Mouse (Mus musculus): ENCODE measurements at regions not wholly inside any gene's neighbourhood (a gene's known extent, or its start where the extent isn't known, plus 50 kb on each side); places are given as distances from the start of the nearest gene placed in this dataset.

GRCm38 (mm10) chr4:124396566-124397283 lies 213.9 kb downstream of the 3100002H09Rik start:
- TF ChIP-seq CTCF (conservative IDR thresholded peaks at IDR 0.05 in 1 of 2, IDR thresholded peaks at IDR 0.05 in 1 of 2; ENCODE audit: low read depth in 2 of 2, low read length in 2 of 2) (no peak), SIN3A (IDR thresholded peaks at IDR 0.05; ENCODE audit: low read length) (no peak), POLR2A (IDR thresholded peaks at IDR 0.05; ENCODE audit: low read depth, low read length) (no peak), ZC3H11A (IDR thresholded peaks at IDR 0.05; ENCODE audit: low read depth, low read length) (no peak), PAX5 (IDR thresholded peaks at IDR 0.05; ENCODE audit: low read length) (no peak), IRF4 (IDR thresholded peaks at IDR 0.05; ENCODE audit: low read depth, low read length) (no peak), UBTF (IDR thresholded peaks at IDR 0.05; ENCODE audit: low read depth, low read length) (no peak), EP300 (IDR thresholded peaks at IDR 0.05; ENCODE audit: low read length) (no peak), ETS1 (conservative IDR thresholded peaks at IDR 0.05; ENCODE audit: low read depth, low read length) (no peak), ZNF384 (IDR thresholded peaks at IDR 0.05; ENCODE audit: low read depth, low read length) (no peak), RAD21 (IDR thresholded peaks at IDR 0.05; ENCODE audit: low read depth, low read length) (no peak), USF1 (IDR thresholded peaks at IDR 0.05; ENCODE audit: low read depth, low read length) (no peak), MYC (IDR thresholded peaks at IDR 0.05; ENCODE audit: low read depth, low read length) (no peak), MAFK (IDR thresholded peaks at IDR 0.05; ENCODE audit: insufficient replicate concordance, low read length) (no peak)

Measured in CH12.LX (cell line).